In the genomic region with DNA sequence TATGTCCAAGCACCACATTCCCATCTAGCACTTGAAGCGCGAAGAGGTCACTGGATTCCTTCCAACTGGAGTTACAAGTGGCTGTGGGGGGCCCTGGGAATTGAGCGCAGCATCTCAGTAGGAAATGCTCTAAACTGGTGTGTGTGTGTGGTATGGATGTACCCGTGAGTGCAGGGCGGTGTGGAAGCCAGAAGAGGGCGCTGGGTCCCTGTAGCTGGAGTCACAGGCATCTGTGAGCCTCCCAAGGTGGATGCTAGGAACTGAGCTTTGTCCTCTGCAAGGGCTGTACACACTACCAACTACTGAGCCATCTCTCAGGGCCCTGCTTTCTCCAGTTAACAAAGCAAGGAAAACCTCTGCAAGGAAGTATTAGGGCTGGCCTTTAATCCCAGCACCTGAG, we compare ENCODE assay signal across 8 mouse cellular contexts. TPM values are rescaled to one million over a fixed set of nuclear protein-coding genes. Genes with fewer than 3 reads are reported as not detected.
DNase-seq lines count a peak whose midpoint lies in the region; ATAC-seq and TF ChIP-seq lines count a peak whose summit lies in the region.

No protein-coding gene starts in this region.

- no peak overlapping the region for H3K27ac ChIP-seq in forebrain, embryonic 13.5 days
- H3K27ac ChIP-seq in forebrain, embryonic 10.5 days = no peak overlapping the region
- no peak overlapping the region for H3K27ac ChIP-seq in liver, postnatal 0 days (ENCODE audit: low read depth)
- no peak overlapping the region for H3K27ac ChIP-seq in limb, embryonic 10.5 days

- H3K9me3 ChIP-seq in forebrain, embryonic 13.5 days (replicated peaks) = no peaks in the 10 kb centered on the region
- H3K9me3 ChIP-seq in forebrain, embryonic 10.5 days = no peaks in the 10 kb centered on the region
- H3K9me3 ChIP-seq in liver, postnatal 0 days (ENCODE audit: low read length) = no peaks in the 10 kb centered on the region
- no peaks in the 10 kb centered on the region for H3K9me3 ChIP-seq in limb, embryonic 10.5 days (replicated peaks)

- no peaks in the 10 kb centered on the region for H3K27me3 ChIP-seq in forebrain, embryonic 13.5 days
- no peaks in the 10 kb centered on the region for H3K27me3 ChIP-seq in forebrain, embryonic 10.5 days (ENCODE audit: poor library complexity, severe bottlenecking)
- no peaks in the 10 kb centered on the region for H3K27me3 ChIP-seq in liver, postnatal 0 days (ENCODE audit: insufficient read depth, low read length)
- H3K27me3 ChIP-seq in limb, embryonic 10.5 days (ENCODE audit: low read depth, poor library complexity, severe bottlenecking) = no peaks in the 10 kb centered on the region

- H3K36me3 ChIP-seq in forebrain, embryonic 13.5 days (ENCODE audit: poor library complexity, severe bottlenecking) = peaks cover 35% of the 10 kb centered on the region
- peaks cover 59% of the 10 kb centered on the region for H3K36me3 ChIP-seq in forebrain, embryonic 10.5 days (replicated peaks)
- peaks cover 11% of the 10 kb centered on the region; the same call in 1 of the 2 replicates for H3K36me3 ChIP-seq in liver, postnatal 0 days (replicated peaks; ENCODE audit: insufficient read depth, low read length)
- peaks cover 58% of the 10 kb centered on the region for H3K36me3 ChIP-seq in limb, embryonic 10.5 days

- no peak for DNase-seq in forebrain, embryonic 10.5 days (ENCODE audit: extremely low spot score, low spot score)
- DNase-seq in retina, postnatal 1 day = peak; percentile 40
- no peak for DNase-seq in retina, embryonic 14.5 days (ENCODE audit: low spot score)
- DNase-seq in liver, postnatal 0 days = peak; percentile 67
- DNase-seq in thymus, postnatal 36 days = peak; percentile 66 to 67
- no peak for DNase-seq in ovary, postnatal 10 days (ENCODE audit: low spot score)
- no peak for DNase-seq in limb, embryonic 10.5 days (ENCODE audit: low spot score)

- WGBS in forebrain, embryonic 13.5 days = 89% methylated on average over 6 of the region's 6 CpGs
- WGBS in forebrain, embryonic 10.5 days = 97% methylated on average over 6 of the region's 6 CpGs
- WGBS in liver, postnatal 0 days (ENCODE audit: insufficient replicate concordance) = 82% methylated on average over 6 of the region's 6 CpGs
- 94% methylated on average over 6 of the region's 6 CpGs for WGBS in limb, embryonic 10.5 days

- peaks cover 21% of the 10 kb centered on the region for H3K4me1 ChIP-seq in forebrain, embryonic 13.5 days
- H3K4me1 ChIP-seq in forebrain, embryonic 10.5 days = peaks cover 22% of the 10 kb centered on the region
- H3K4me1 ChIP-seq in liver, postnatal 0 days (ENCODE audit: insufficient read depth) = peaks cover 17% of the 10 kb centered on the region
- H3K4me1 ChIP-seq in limb, embryonic 10.5 days = peaks cover 19% of the 10 kb centered on the region

- no peak for ATAC-seq in forebrain, embryonic 13.5 days
- no peak for ATAC-seq in liver, postnatal 0 days

- TF ChIP-seq CTCF in liver, postnatal 0 days (IDR thresholded peaks at IDR 0.05; ENCODE audit: low read depth) = peak; percentile 71

- 0 out of 2 replicates have a peak overlapping the region, but pooled peaks have one; percentile 11 for H3K4me2 ChIP-seq in forebrain, embryonic 13.5 days
- H3K4me2 ChIP-seq in liver, postnatal 0 days (ENCODE audit: low read depth, low read length) = no peak overlapping the region

- no peak overlapping the region for H3K4me3 ChIP-seq in forebrain, embryonic 13.5 days
- no peak overlapping the region for H3K4me3 ChIP-seq in forebrain, embryonic 10.5 days
- no peak overlapping the region for H3K4me3 ChIP-seq in liver, postnatal 0 days (ENCODE audit: low read depth, low read length)
- H3K4me3 ChIP-seq in limb, embryonic 10.5 days = no peak overlapping the region; the same call in 1 of the 2 replicates

- H3K9ac ChIP-seq in forebrain, embryonic 13.5 days = no peak overlapping the region
- no peak overlapping the region; the same call in 1 of the 2 replicates for H3K9ac ChIP-seq in liver, postnatal 0 days (replicated peaks)

- no peak for TF ChIP-seq EP300 in liver, postnatal 0 days (IDR thresholded peaks at IDR 0.05; ENCODE audit: low read depth)

RNA-seq across cellular contexts. Expression of a gene that starts 2.5 kb away (rescaled TPM):
- polyA plus RNA-seq in forebrain, embryonic 13.5 days (2015; fragmentation: Nextera tagmentation; extraction: Ambion mirVana) = 189 and 191 TPM in 2 replicates
- 294 and 319 TPM in 2 replicates for polyA plus RNA-seq in forebrain, embryonic 10.5 days (2016; fragmentation: Nextera tagmentation; extraction: Ambion mirVana)
- 54.9 and 59.0 TPM in 2 replicates for polyA plus RNA-seq in liver, postnatal 0 days (2015; fragmentation: Nextera tagmentation; extraction: Ambion mirVana)
- 308 and 336 TPM in 2 replicates for polyA plus RNA-seq in limb, embryonic 10.5 days (2016; fragmentation: Nextera tagmentation; extraction: Ambion mirVana)

RNA-seq across cellular contexts. Expression of a gene that starts 26.6 kb away (rescaled TPM):
- 1,756 and 1,774 TPM in 2 replicates for polyA plus RNA-seq in forebrain, embryonic 13.5 days (2015; fragmentation: Nextera tagmentation; extraction: Ambion mirVana)
- 1,441 and 1,446 TPM in 2 replicates for polyA plus RNA-seq in forebrain, embryonic 10.5 days (2016; fragmentation: Nextera tagmentation; extraction: Ambion mirVana)
- 42.7 and 46.9 TPM in 2 replicates for polyA plus RNA-seq in liver, postnatal 0 days (2015; fragmentation: Nextera tagmentation; extraction: Ambion mirVana)
- 1,533 and 1,561 TPM in 2 replicates for polyA plus RNA-seq in limb, embryonic 10.5 days (2016; fragmentation: Nextera tagmentation; extraction: Ambion mirVana)

RNA-seq across cellular contexts. Expression of a gene that starts 33.4 kb away (rescaled TPM):
- polyA plus RNA-seq in forebrain, embryonic 13.5 days (2015; fragmentation: Nextera tagmentation; extraction: Ambion mirVana) = 7.6 and 9.2 TPM in 2 replicates
- polyA plus RNA-seq in forebrain, embryonic 10.5 days (2016; fragmentation: Nextera tagmentation; extraction: Ambion mirVana) = 13.9 and 15.7 TPM in 2 replicates
- polyA plus RNA-seq in liver, postnatal 0 days (2015; fragmentation: Nextera tagmentation; extraction: Ambion mirVana) = 3.3 and 3.4 TPM in 2 replicates
- polyA plus RNA-seq in limb, embryonic 10.5 days (2016; fragmentation: Nextera tagmentation; extraction: Ambion mirVana) = 10.3 and 13.5 TPM in 2 replicates

RNA-seq across cellular contexts. Expression of a gene that starts 38.3 kb away (rescaled TPM):
- polyA plus RNA-seq in forebrain, embryonic 13.5 days (2015; fragmentation: Nextera tagmentation; extraction: Ambion mirVana) = 0.31 and 0.68 TPM in 2 replicates
- 1.2 TPM in 2 replicates for polyA plus RNA-seq in forebrain, embryonic 10.5 days (2016; fragmentation: Nextera tagmentation; extraction: Ambion mirVana)
- polyA plus RNA-seq in liver, postnatal 0 days (2015; fragmentation: Nextera tagmentation; extraction: Ambion mirVana) = 13.1 and 15.0 TPM in 2 replicates
- polyA plus RNA-seq in limb, embryonic 10.5 days (2016; fragmentation: Nextera tagmentation; extraction: Ambion mirVana) = 2.6 and 5.1 TPM in 2 replicates

RNA-seq across cellular contexts. Expression of a gene that starts 49.0 kb away (rescaled TPM):
- polyA plus RNA-seq in forebrain, embryonic 13.5 days (2015; fragmentation: Nextera tagmentation; extraction: Ambion mirVana) = not detected in 2 replicates
- not detected in 2 replicates for polyA plus RNA-seq in forebrain, embryonic 10.5 days (2016; fragmentation: Nextera tagmentation; extraction: Ambion mirVana)
- polyA plus RNA-seq in liver, postnatal 0 days (2015; fragmentation: Nextera tagmentation; extraction: Ambion mirVana) = 0.41 and 0.88 TPM in 2 replicates
- polyA plus RNA-seq in limb, embryonic 10.5 days (2016; fragmentation: Nextera tagmentation; extraction: Ambion mirVana) = not detected in 2 replicates

Comparison
In these comparisons a context has a peak if more than half of its experiments do, and no peak if none do; other contexts are left out.
1. DNase-seq: peak in retina, postnatal 1 day (single experiment), liver, postnatal 0 days (single experiment) and thymus, postnatal 36 days (2 of 2); none in forebrain, embryonic 10.5 days (single experiment), retina, embryonic 14.5 days (single experiment), ovary, postnatal 10 days (single experiment) and limb, embryonic 10.5 days (single experiment).
2. RNA of a gene that starts 26.6 kb away (polyA plus RNA-seq): 1,756 to 1,774 TPM in forebrain, embryonic 13.5 days, 1,533 to 1,561 TPM in limb, embryonic 10.5 days and 1,441 to 1,446 TPM in forebrain, embryonic 10.5 days; 42.7 to 46.9 TPM in liver, postnatal 0 days; every median in the first group is over 10 times any median in the second.